Mouse (Mus musculus): Measurements from ENCODE around the gene Nckap1. TPM values are rescaled to one million over a fixed set of nuclear protein-coding genes. Genes with fewer than 3 reads are reported as not detected.

The Nckap1 gene
- polyA plus RNA-seq, 1 experiment = 36.4 TPM

- H3K4me1 ChIP-seq (ENCODE audit: control insufficient read depth, insufficient read depth, low read length) = peaks cover 3% of the 10 kb centered on the region
- no peak for DNase-seq
- no peak for TF ChIP-seq CTCF (IDR thresholded peaks at IDR 0.05; ENCODE audit: insufficient read depth, low read length)
- no peak for TF ChIP-seq POLR2A (IDR thresholded peaks at IDR 0.05; ENCODE audit: borderline replicate concordance, extremely low read depth, low read depth, low read length)
- 79% methylated on average over 4 of the region's 4 CpGs for WGBS
- no peak overlapping the region for H3K4me3 ChIP-seq (replicated peaks; ENCODE audit: extremely low read depth, low read depth, low read length)
These were observed 13.8 kb downstream of the Nckap1 start for GRCm38 (mm10) chr2:80567411-80567810.

GRCm38 (mm10) chr2:80562253-80562652 lies 18.9 kb downstream of the Nckap1 start:
- no peak for DNase-seq

GRCm38 (mm10) chr2:80561478-80561877 lies 19.7 kb downstream of the Nckap1 start:
- Histone ChIP-seq H3K4me1 (ENCODE audit: control insufficient read depth, insufficient read depth, low read length) (peaks cover 2% of the 10 kb centered on the region), H3K4me3 (replicated peaks; ENCODE audit: extremely low read depth, low read depth, low read length) (no peak overlapping the region)
- TF ChIP-seq CTCF (IDR thresholded peaks at IDR 0.05; ENCODE audit: insufficient read depth, low read length) = no peak
- no peak for TF ChIP-seq POLR2A (IDR thresholded peaks at IDR 0.05; ENCODE audit: borderline replicate concordance, extremely low read depth, low read depth, low read length)
- WGBS = 49% methylated on average over 3 of the region's 3 CpGs
- DNase-seq = no peak

More at GRCm38 (mm10) chr2:80562253-80562652, 18.9 kb downstream of the Nckap1 start:
- TF ChIP-seq CTCF (IDR thresholded peaks at IDR 0.05; ENCODE audit: insufficient read depth, low read length) = no peak
- no peak for TF ChIP-seq POLR2A (IDR thresholded peaks at IDR 0.05; ENCODE audit: borderline replicate concordance, extremely low read depth, low read depth, low read length)
- Histone ChIP-seq H3K4me3 (replicated peaks; ENCODE audit: extremely low read depth, low read depth, low read length) (no peak overlapping the region), H3K4me1 (ENCODE audit: control insufficient read depth, insufficient read depth, low read length) (peaks cover 2% of the 10 kb centered on the region)

GRCm38 (mm10) chr2:80560773-80561172 lies 20.4 kb downstream of the Nckap1 start:
- WGBS = 63% methylated on average over 5 of the region's 5 CpGs
- TF ChIP-seq CTCF (IDR thresholded peaks at IDR 0.05; ENCODE audit: insufficient read depth, low read length) (no peak), POLR2A (IDR thresholded peaks at IDR 0.05; ENCODE audit: borderline replicate concordance, extremely low read depth, low read depth, low read length) (no peak)

GRCm38 (mm10) chr2:80559655-80560054 lies 21.5 kb downstream of the Nckap1 start:
- peaks cover 2% of the 10 kb centered on the region for H3K4me1 ChIP-seq (ENCODE audit: control insufficient read depth, insufficient read depth, low read length)
- DNase-seq = no peak
- H3K4me3 ChIP-seq (replicated peaks; ENCODE audit: extremely low read depth, low read depth, low read length) = no peak overlapping the region
- WGBS = 55% methylated on average over 5 of the region's 5 CpGs
- no peak for TF ChIP-seq CTCF (IDR thresholded peaks at IDR 0.05; ENCODE audit: insufficient read depth, low read length)
- no peak for TF ChIP-seq POLR2A (IDR thresholded peaks at IDR 0.05; ENCODE audit: borderline replicate concordance, extremely low read depth, low read depth, low read length)

More at GRCm38 (mm10) chr2:80560773-80561172, 20.4 kb downstream of the Nckap1 start:
- no peak for DNase-seq
- Histone ChIP-seq H3K4me1 (ENCODE audit: control insufficient read depth, insufficient read depth, low read length) (peaks cover 2% of the 10 kb centered on the region), H3K4me3 (replicated peaks; ENCODE audit: extremely low read depth, low read depth, low read length) (no peak overlapping the region)

- TF ChIP-seq POLR2A (IDR thresholded peaks at IDR 0.05; ENCODE audit: borderline replicate concordance, extremely low read depth, low read depth, low read length) = no peak
- TF ChIP-seq CTCF (IDR thresholded peaks at IDR 0.05; ENCODE audit: insufficient read depth, low read length) = no peak
- no peak overlapping the region for H3K4me3 ChIP-seq (replicated peaks; ENCODE audit: extremely low read depth, low read depth, low read length)
- DNase-seq = no peak
- WGBS = 54% methylated on average over 4 of the region's 4 CpGs
- H3K4me1 ChIP-seq (ENCODE audit: control insufficient read depth, insufficient read depth, low read length) = no peaks in the 10 kb centered on the region; the same call in none of the 2 replicates
These were observed 26.7 kb downstream of the Nckap1 start for GRCm38 (mm10) chr2:80554442-80554841.

- 92% methylated on average over 4 of the region's 4 CpGs for WGBS
- no peak for DNase-seq
- Histone ChIP-seq H3K4me3 (replicated peaks; ENCODE audit: extremely low read depth, low read depth, low read length) (no peak overlapping the region), H3K4me1 (ENCODE audit: control insufficient read depth, insufficient read depth, low read length) (no peaks in the 10 kb centered on the region)
- TF ChIP-seq POLR2A (IDR thresholded peaks at IDR 0.05; ENCODE audit: borderline replicate concordance, extremely low read depth, low read depth, low read length) (no peak), CTCF (IDR thresholded peaks at IDR 0.05; ENCODE audit: insufficient read depth, low read length) (no peak)
These were observed 31.5 kb downstream of the Nckap1 start for GRCm38 (mm10) chr2:80549704-80550103.

GRCm38 (mm10) chr2:80547901-80548300 lies 33.3 kb downstream of the Nckap1 start:
- TF ChIP-seq CTCF (IDR thresholded peaks at IDR 0.05; ENCODE audit: insufficient read depth, low read length) (no peak), POLR2A (IDR thresholded peaks at IDR 0.05; ENCODE audit: borderline replicate concordance, extremely low read depth, low read depth, low read length) (no peak)
- no peaks in the 10 kb centered on the region for H3K4me1 ChIP-seq (ENCODE audit: control insufficient read depth, insufficient read depth, low read length)
- 95% methylated on average over 1 of the region's 1 CpGs for WGBS
- DNase-seq = no peak
- no peak overlapping the region for H3K4me3 ChIP-seq (replicated peaks; ENCODE audit: extremely low read depth, low read depth, low read length)

GRCm38 (mm10) chr2:80542801-80543200 lies 38.4 kb downstream of the Nckap1 start:
- H3K4me1 ChIP-seq (ENCODE audit: control insufficient read depth, insufficient read depth, low read length) = no peaks in the 10 kb centered on the region
- TF ChIP-seq CTCF (IDR thresholded peaks at IDR 0.05; ENCODE audit: insufficient read depth, low read length) (no peak), POLR2A (IDR thresholded peaks at IDR 0.05; ENCODE audit: borderline replicate concordance, extremely low read depth, low read depth, low read length) (no peak)
- H3K4me3 ChIP-seq (replicated peaks; ENCODE audit: extremely low read depth, low read depth, low read length) = no peak overlapping the region
- no peak for DNase-seq
- WGBS = 71% methylated on average over 5 of the region's 5 CpGs

GRCm38 (mm10) chr2:80537156-80537555 lies 44.0 kb downstream of the Nckap1 start:
- H3K4me1 ChIP-seq (ENCODE audit: control insufficient read depth, insufficient read depth, low read length) = no peaks in the 10 kb centered on the region
- 0 out of 2 replicates have a peak, but pooled peaks have one; percentile 9 for TF ChIP-seq CTCF (IDR thresholded peaks at IDR 0.05; ENCODE audit: insufficient read depth, low read length)
- TF ChIP-seq POLR2A (IDR thresholded peaks at IDR 0.05; ENCODE audit: borderline replicate concordance, extremely low read depth, low read depth, low read length) = no peak
- WGBS = 57% methylated on average over 3 of the region's 3 CpGs
- DNase-seq = no peak
- no peak overlapping the region for H3K4me3 ChIP-seq (replicated peaks; ENCODE audit: extremely low read depth, low read depth, low read length)
